Mouse (Mus musculus) C2C12 (cell line): ENCODE measurements around the gene Csf1. TPM values are rescaled to one million over a fixed set of nuclear protein-coding genes. Genes with fewer than 3 reads are reported as not detected.

Source experiments
- H3K27me3 ChIP-seq: one replicate; pipeline ENCODE4 v1.6.1; 2011; ENCODE audit not compliant: control insufficient read depth, insufficient read depth, insufficient read length
- H3K36me3 ChIP-seq: one replicate; pipeline ENCODE4 v1.6.1; 2011; ENCODE audit not compliant: control insufficient read depth, insufficient read depth
- H3K4me3 ChIP-seq: one replicate; pipeline ENCODE4 v1.5.1; 2011; ENCODE audit warnings: mild to moderate bottlenecking, control low read depth; ENCODE audit not compliant: poor library complexity, insufficient read depth, severe bottlenecking
- H3K79me2 ChIP-seq: one replicate; pipeline ENCODE4 v1.6.1; 2011; ENCODE audit not compliant: control insufficient read depth, insufficient read depth
- H3K79me3 ChIP-seq: one replicate; pipeline ENCODE4 v1.6.1; 2011; ENCODE audit warnings: low read depth, control low read depth
- H3ac ChIP-seq: one replicate; pipeline ENCODE3; 2011; ENCODE audit warnings: low read depth; ENCODE audit not compliant: control insufficient read depth, insufficient read length
- CEBPB ChIP-seq: IDR thresholded peaks from one replicate; pipeline ENCODE4 v1.6.1; 2011; ENCODE audit warnings: low read depth, mild to moderate bottlenecking, control low read depth, moderate library complexity
- CTCF ChIP-seq: IDR thresholded peaks from one replicate; pipeline ENCODE4 v1.5.1; 2011; ENCODE audit not compliant: control insufficient read depth, insufficient read depth, insufficient read length
- FOSL1 ChIP-seq: IDR thresholded peaks from one replicate; pipeline ENCODE4 v1.8.0; 2011; ENCODE audit warnings: mild to moderate bottlenecking, low read length; ENCODE audit not compliant: poor library complexity, insufficient read depth, severe bottlenecking
- MAX ChIP-seq: IDR thresholded peaks from one replicate; pipeline ENCODE4 v1.6.1; 2011; ENCODE audit warnings: mild to moderate bottlenecking, control low read depth
- MYOD1 ChIP-seq: IDR thresholded peaks from one replicate; pipeline ENCODE4 v1.6.1; 2011; ENCODE audit warnings: low read depth; ENCODE audit not compliant: control insufficient read depth, insufficient read length
- MYOG ChIP-seq: IDR thresholded peaks from one replicate; pipeline ENCODE4 v1.6.1; 2011; ENCODE audit not compliant: control insufficient read depth, insufficient read length; ENCODE audit errors: extremely low read depth
- USF1 ChIP-seq: IDR thresholded peaks from one replicate; pipeline ENCODE4 v1.6.1; 2011; ENCODE audit warnings: low read depth, mild to moderate bottlenecking, control low read depth, moderate library complexity
- polyA plus RNA-seq: library from polyadenylated mRNA; unstranded; fragments of >200 nt; fragmentation: generic; extraction: Trizol; gene quantifications from one replicate; pipeline ENCODE4 v1.2.1, GENCODE M21; 2012; ENCODE audit warnings: missing spikeins

Csf1 gene
- polyA plus RNA-seq, 1 experiment = 169 TPM

- no peak for TF ChIP-seq MYOG
- no peak for TF ChIP-seq CEBPB
- no peak for TF ChIP-seq MYOD1
- no peak for TF ChIP-seq USF1
- TF ChIP-seq CTCF = no peak
- TF ChIP-seq FOSL1 = no peak
- no peak for TF ChIP-seq MAX
- Histone ChIP-seq H3K27me3 (no peaks in the 10 kb centered on the region), H3K79me3 (no peaks in the 10 kb centered on the region), H3ac (no peak overlapping the region), H3K36me3 (no peaks in the 10 kb centered on the region), H3K4me3 (no peak overlapping the region), H3K79me2 (no peaks in the 10 kb centered on the region)
Observed at GRCm38 (mm10) chr3:107768104-107768989, 8.1 kb upstream of the Csf1 start.

- H3K79me2 ChIP-seq = no peaks in the 10 kb centered on the region
- no peak overlapping the region for H3K4me3 ChIP-seq
- H3K79me3 ChIP-seq = no peaks in the 10 kb centered on the region
- H3K36me3 ChIP-seq = no peaks in the 10 kb centered on the region
- H3ac ChIP-seq = no peak overlapping the region
- H3K27me3 ChIP-seq = no peaks in the 10 kb centered on the region
- TF ChIP-seq CEBPB = no peak
- no peak for TF ChIP-seq FOSL1
- no peak for TF ChIP-seq MYOD1
- TF ChIP-seq MAX = no peak
- TF ChIP-seq USF1 = no peak
Observed at GRCm38 (mm10) chr3:107766804-107767203, 6.5 kb upstream of the Csf1 start.

GRCm38 (mm10) chr3:107765979-107766378, 5.7 kb upstream of the Csf1 start:
- no peaks in the 10 kb centered on the region for H3K79me2 ChIP-seq
- no peak overlapping the region for H3K4me3 ChIP-seq
- H3K79me3 ChIP-seq = no peaks in the 10 kb centered on the region
- no peak overlapping the region for H3ac ChIP-seq
- TF ChIP-seq CEBPB (no peak), MYOD1 (no peak), MYOG (no peak), USF1 (no peak), CTCF (no peak), FOSL1 (no peak), MAX (no peak)
- H3K27me3 ChIP-seq = no peaks in the 10 kb centered on the region
- no peaks in the 10 kb centered on the region for H3K36me3 ChIP-seq

GRCm38 (mm10) chr3:107763552-107763951, 3.3 kb upstream of the Csf1 start:
- Histone ChIP-seq H3K4me3 (no peak overlapping the region), H3K36me3 (peaks cover 6% of the 10 kb centered on the region), H3K79me2 (peaks cover 16% of the 10 kb centered on the region), H3K27me3 (no peaks in the 10 kb centered on the region), H3K79me3 (peaks cover 12% of the 10 kb centered on the region), H3ac (no peak overlapping the region)
- TF ChIP-seq CTCF (no peak), FOSL1 (no peak), MAX (no peak), MYOD1 (no peak), CEBPB (no peak), USF1 (no peak), MYOG (no peak)

- Histone ChIP-seq H3K79me2 (peaks cover 37% of the 10 kb centered on the region), H3K79me3 (peaks cover 34% of the 10 kb centered on the region), H3K4me3 (no peak overlapping the region), H3ac (no peak overlapping the region), H3K36me3 (peaks cover 27% of the 10 kb centered on the region), H3K27me3 (no peaks in the 10 kb centered on the region)
- TF ChIP-seq MAX (no peak), MYOD1 (no peak), FOSL1 (no peak), USF1 (no peak), CTCF (no peak), MYOG (no peak), CEBPB (no peak)
Observed at GRCm38 (mm10) chr3:107761446-107761845, 1.2 kb upstream of the Csf1 start.

- peaks cover 40% of the 10 kb centered on the region for H3K79me3 ChIP-seq
- peak overlapping the region; percentile 90 for H3K4me3 ChIP-seq
Observed at GRCm38 (mm10) chr3:107760771-107761170, 502 bp upstream of the Csf1 start.

More at GRCm38 (mm10) chr3:107760771-107761170, 502 bp upstream of the Csf1 start:
- no peaks in the 10 kb centered on the region for H3K27me3 ChIP-seq
- peaks cover 44% of the 10 kb centered on the region for H3K79me2 ChIP-seq
- peak overlapping the region; percentile 1 for H3ac ChIP-seq
- TF ChIP-seq USF1 (no peak), CTCF (no peak), FOSL1 (no peak)
- peaks cover 34% of the 10 kb centered on the region for H3K36me3 ChIP-seq
